Mouse (Mus musculus): ENCODE results near the gene Npw.

- TF ChIP-seq CTCF (IDR thresholded peaks at IDR 0.05; ENCODE audit: borderline replicate concordance, insufficient read depth, low read depth, low read length) (no peak), POLR2A (IDR thresholded peaks at IDR 0.05; ENCODE audit: borderline replicate concordance, insufficient read depth, low read length) (no peak)
These were observed 12.1 kb upstream of the Npw start for GRCm38 (mm10) chr17:24670246-24670844.

Measured in cerebellum, adult 2 months (tissue).